Mouse (Mus musculus) cerebellum, adult 2 months (tissue): ENCODE measurements around the gene Smyd3.

Experiments used
- CTCF ChIP-seq: fragments of 200-500 bp; IDR thresholded peaks from 2 replicates; pipeline ENCODE4 v1.5.1; 2011; ENCODE audit warnings: low read depth, mild to moderate bottlenecking, control low read depth, low read length, moderate library complexity, borderline replicate concordance; ENCODE audit not compliant: insufficient read depth
- POLR2A ChIP-seq: fragments of 200-500 bp; IDR thresholded peaks from 2 replicates; pipeline ENCODE4 v1.6.1; 2011; ENCODE audit warnings: low read length, control low read depth, borderline replicate concordance; ENCODE audit not compliant: insufficient read depth

DNA sequence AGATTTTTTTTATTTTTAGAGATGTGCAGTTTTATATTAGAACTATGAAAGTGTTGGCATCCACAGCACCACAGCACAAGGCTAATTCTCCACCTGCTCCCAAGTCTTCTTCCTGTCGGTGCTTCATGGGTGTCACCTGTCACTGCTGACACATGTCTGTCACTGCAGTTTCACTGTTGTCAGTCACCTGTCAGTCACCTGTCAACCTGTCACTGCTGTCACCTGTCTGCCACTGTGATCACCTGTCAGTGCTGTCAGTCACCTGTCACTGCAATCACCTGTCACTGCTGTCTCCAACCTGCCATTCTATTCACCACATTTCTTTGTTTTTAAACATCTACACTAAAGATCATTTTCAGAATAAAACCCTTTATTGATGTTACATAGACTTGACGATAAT lies 279.2 kb downstream of the Smyd3 start:
- TF ChIP-seq CTCF, result no peak
- TF ChIP-seq POLR2A, result no peak
